Mouse (Mus musculus) c-Kit-positive CD71-negative TER-119-negative erythroid progenitor cells, embryonic 14.5 days (primary cell): ENCODE measurements around the gene Sulf2.

ENCODE experiments used
- DNase-seq: peaks from one replicate; pipeline ENCODE4 v3.0.0-alpha.2; 2013; ENCODE audit warnings: low read depth

The Sulf2 gene

GRCm38 (mm10) chr2:166175145-166175544 is 19.7 kb upstream of the Sulf2 start:
- DNase-seq = no peak

- DNase-seq = no peak
Measured at GRCm38 (mm10) chr2:166173169-166173568, 17.7 kb upstream of the Sulf2 start.

- DNase-seq = no peak
Measured at GRCm38 (mm10) chr2:166170173-166170572, 14.7 kb upstream of the Sulf2 start.

GRCm38 (mm10) chr2:166168868-166169267 is 13.4 kb upstream of the Sulf2 start:
- DNase-seq = no peak

- DNase-seq = no peak
Measured at GRCm38 (mm10) chr2:166167387-166167786, 11.9 kb upstream of the Sulf2 start.

GRCm38 (mm10) chr2:166165396-166165795 is 9.9 kb upstream of the Sulf2 start:
- DNase-seq = no peak

GRCm38 (mm10) chr2:166164601-166165000 is 9.1 kb upstream of the Sulf2 start:
- no peak for DNase-seq

GRCm38 (mm10) chr2:166163917-166164316 is 8.5 kb upstream of the Sulf2 start:
- no peak for DNase-seq

GRCm38 (mm10) chr2:166163252-166163651 is 7.8 kb upstream of the Sulf2 start:
- no peak for DNase-seq

- DNase-seq = no peak
Measured at GRCm38 (mm10) chr2:166162160-166162559, 6.7 kb upstream of the Sulf2 start.

GRCm38 (mm10) chr2:166159276-166159675 is 3.8 kb upstream of the Sulf2 start:
- no peak for DNase-seq

- DNase-seq = no peak
Measured at GRCm38 (mm10) chr2:166157767-166158561, 2.5 kb upstream of the Sulf2 start.

GRCm38 (mm10) chr2:166157144-166157543 is 1.7 kb upstream of the Sulf2 start:
- DNase-seq = no peak

GRCm38 (mm10) chr2:166156122-166156521 is 659 bp upstream of the Sulf2 start:
- no peak for DNase-seq

- no peak for DNase-seq
Measured at GRCm38 (mm10) chr2:166154749-166155453, 562 bp downstream of the Sulf2 start.

GRCm38 (mm10) chr2:166153891-166154711 is 1.4 kb downstream of the Sulf2 start:
- DNase-seq = no peak

- DNase-seq = no peak
Measured at GRCm38 (mm10) chr2:166153399-166153793, 2.1 kb downstream of the Sulf2 start.

- DNase-seq = no peak
Measured at GRCm38 (mm10) chr2:166152734-166153398, 2.6 kb downstream of the Sulf2 start.

- no peak for DNase-seq
Measured at GRCm38 (mm10) chr2:166151510-166152473, 3.7 kb downstream of the Sulf2 start.

GRCm38 (mm10) chr2:166150584-166150983 is 4.9 kb downstream of the Sulf2 start:
- DNase-seq = no peak

GRCm38 (mm10) chr2:166149482-166149881 is 6.0 kb downstream of the Sulf2 start:
- no peak for DNase-seq
